Mouse (Mus musculus): ENCODE data around the gene Tiam2. TPM values are rescaled to one million over a fixed set of nuclear protein-coding genes. Genes with fewer than 3 reads are reported as not detected.

The Tiam2 gene
- polyA plus RNA-seq, 1 experiment from 2014 or later: 3.3 TPM

GRCm38 (mm10) chr17:3379753-3380588 is 53.6 kb downstream of the Tiam2 start:
- Histone ChIP-seq H3K4me2 (ENCODE audit: low read length) (no peak overlapping the region), H3K4me3 (replicated peaks; ENCODE audit: low read depth, low read length) (no peak overlapping the region), H3K36me3 (ENCODE audit: insufficient read depth, low read length) (no peaks in the 10 kb centered on the region), H3K4me1 (replicated peaks; ENCODE audit: insufficient read depth, low read length) (no peaks in the 10 kb centered on the region), H3K9ac (ENCODE audit: low read depth, low read length) (no peak overlapping the region), H3K9me3 (replicated peaks; ENCODE audit: low read length) (no peaks in the 10 kb centered on the region), H3K27ac (no peak overlapping the region), H3K27me3 (ENCODE audit: insufficient read depth, low read length) (no peaks in the 10 kb centered on the region)
- no peak for ATAC-seq (replicated peaks; ENCODE audit: low FRiP score, low read depth)
- TF ChIP-seq CTCF (IDR thresholded peaks at IDR 0.05; ENCODE audit: low read depth): no peak
- no peak for DNase-seq (ENCODE audit: low spot score)
- 39% methylated on average over 10 of the region's 13 CpGs for WGBS

GRCm38 (mm10) chr17:3385391-3385790 is 59.0 kb downstream of the Tiam2 start:
- Histone ChIP-seq H3K9me3 (replicated peaks; ENCODE audit: low read length) (no peaks in the 10 kb centered on the region), H3K27me3 (ENCODE audit: insufficient read depth, low read length) (no peaks in the 10 kb centered on the region), H3K9ac (ENCODE audit: low read depth, low read length) (no peak overlapping the region), H3K4me1 (replicated peaks; ENCODE audit: insufficient read depth, low read length) (no peaks in the 10 kb centered on the region), H3K4me2 (ENCODE audit: low read length) (no peak overlapping the region), H3K27ac (no peak overlapping the region), H3K36me3 (ENCODE audit: insufficient read depth, low read length) (no peaks in the 10 kb centered on the region), H3K4me3 (replicated peaks; ENCODE audit: low read depth, low read length) (no peak overlapping the region)
- 50% methylated on average over 1 of the region's 1 CpGs for WGBS
- ATAC-seq (replicated peaks; ENCODE audit: low FRiP score, low read depth): no peak
- TF ChIP-seq CTCF (IDR thresholded peaks at IDR 0.05; ENCODE audit: low read depth): no peak
- no peak for DNase-seq (ENCODE audit: low spot score)

GRCm38 (mm10) chr17:3387819-3388218 is 61.4 kb downstream of the Tiam2 start:
- H3K9me3 ChIP-seq (replicated peaks; ENCODE audit: low read length): no peaks in the 10 kb centered on the region
- DNase-seq (ENCODE audit: low spot score) (no peak), ATAC-seq (replicated peaks; ENCODE audit: low FRiP score, low read depth) (no peak)
- no peak overlapping the region for H3K9ac ChIP-seq (ENCODE audit: low read depth, low read length)
- no peak overlapping the region for H3K4me3 ChIP-seq (replicated peaks; ENCODE audit: low read depth, low read length)
- no peaks in the 10 kb centered on the region for H3K36me3 ChIP-seq (ENCODE audit: insufficient read depth, low read length)
- no peak overlapping the region for H3K4me2 ChIP-seq (ENCODE audit: low read length)
- no peak overlapping the region for H3K27ac ChIP-seq
- no peaks in the 10 kb centered on the region for H3K4me1 ChIP-seq (replicated peaks; ENCODE audit: insufficient read depth, low read length)
- no peaks in the 10 kb centered on the region for H3K27me3 ChIP-seq (ENCODE audit: insufficient read depth, low read length)
- 34% methylated on average over 4 of the region's 4 CpGs for WGBS
- TF ChIP-seq CTCF (IDR thresholded peaks at IDR 0.05; ENCODE audit: low read depth): no peak

- no peak for TF ChIP-seq CTCF (IDR thresholded peaks at IDR 0.05; ENCODE audit: low read depth)
- WGBS: 83% methylated on average over 4 of the region's 4 CpGs
- Histone ChIP-seq H3K4me2 (ENCODE audit: low read length) (no peak overlapping the region), H3K4me1 (replicated peaks; ENCODE audit: insufficient read depth, low read length) (no peaks in the 10 kb centered on the region), H3K27ac (no peak overlapping the region), H3K9me3 (replicated peaks; ENCODE audit: low read length) (no peaks in the 10 kb centered on the region), H3K9ac (ENCODE audit: low read depth, low read length) (no peak overlapping the region), H3K4me3 (replicated peaks; ENCODE audit: low read depth, low read length) (no peak overlapping the region), H3K36me3 (ENCODE audit: insufficient read depth, low read length) (no peaks in the 10 kb centered on the region), H3K27me3 (ENCODE audit: insufficient read depth, low read length) (no peaks in the 10 kb centered on the region)
- no peak for ATAC-seq (replicated peaks; ENCODE audit: low FRiP score, low read depth)
- no peak for DNase-seq (ENCODE audit: low spot score)
These were observed 63.4 kb downstream of the Tiam2 start for GRCm38 (mm10) chr17:3389741-3390140.

- H3K36me3 ChIP-seq (ENCODE audit: insufficient read depth, low read length): no peaks in the 10 kb centered on the region
- H3K4me3 ChIP-seq (replicated peaks; ENCODE audit: low read depth, low read length): no peak overlapping the region
- 0 out of 2 replicates have a peak, but pooled peaks cover 5% of the 10 kb centered on the region for H3K4me1 ChIP-seq (replicated peaks; ENCODE audit: insufficient read depth, low read length)
- H3K4me2 ChIP-seq (ENCODE audit: low read length): no peak overlapping the region
- 85% methylated on average over 2 of the region's 2 CpGs for WGBS
- DNase-seq (ENCODE audit: low spot score): no peak
- no peak for TF ChIP-seq CTCF (IDR thresholded peaks at IDR 0.05; ENCODE audit: low read depth)
- no peaks in the 10 kb centered on the region for H3K9me3 ChIP-seq (replicated peaks; ENCODE audit: low read length)
- ATAC-seq (replicated peaks; ENCODE audit: low FRiP score, low read depth): no peak
- H3K27ac ChIP-seq: no peak overlapping the region
- no peak overlapping the region for H3K9ac ChIP-seq (ENCODE audit: low read depth, low read length)
- H3K27me3 ChIP-seq (ENCODE audit: insufficient read depth, low read length): no peaks in the 10 kb centered on the region
These were observed 67.6 kb downstream of the Tiam2 start for GRCm38 (mm10) chr17:3393981-3394380.

- Histone ChIP-seq H3K4me2 (ENCODE audit: low read length) (no peak overlapping the region), H3K9ac (ENCODE audit: low read depth, low read length) (no peak overlapping the region), H3K27ac (no peak overlapping the region), H3K27me3 (ENCODE audit: insufficient read depth, low read length) (no peaks in the 10 kb centered on the region), H3K36me3 (ENCODE audit: insufficient read depth, low read length) (no peaks in the 10 kb centered on the region), H3K4me1 (replicated peaks; ENCODE audit: insufficient read depth, low read length) (0 out of 2 replicates have a peak, but pooled peaks cover 5% of the 10 kb centered on the region), H3K4me3 (replicated peaks; ENCODE audit: low read depth, low read length) (no peak overlapping the region), H3K9me3 (replicated peaks; ENCODE audit: low read length) (no peaks in the 10 kb centered on the region)
- DNase-seq (ENCODE audit: low spot score) (no peak), ATAC-seq (replicated peaks; ENCODE audit: low FRiP score, low read depth) (no peak)
- TF ChIP-seq CTCF (IDR thresholded peaks at IDR 0.05; ENCODE audit: low read depth): no peak
- WGBS: 75% methylated on average over 2 of the region's 2 CpGs
These were observed 68.6 kb downstream of the Tiam2 start for GRCm38 (mm10) chr17:3394985-3395384.
